Mouse (Mus musculus): ENCODE results near the gene Stxbp1. TPM values are rescaled to one million over a fixed set of nuclear protein-coding genes. Genes with fewer than 3 reads are reported as not detected.

Stxbp1 gene
- polyA plus RNA-seq, 1 experiment = 5.5 TPM

DNA sequence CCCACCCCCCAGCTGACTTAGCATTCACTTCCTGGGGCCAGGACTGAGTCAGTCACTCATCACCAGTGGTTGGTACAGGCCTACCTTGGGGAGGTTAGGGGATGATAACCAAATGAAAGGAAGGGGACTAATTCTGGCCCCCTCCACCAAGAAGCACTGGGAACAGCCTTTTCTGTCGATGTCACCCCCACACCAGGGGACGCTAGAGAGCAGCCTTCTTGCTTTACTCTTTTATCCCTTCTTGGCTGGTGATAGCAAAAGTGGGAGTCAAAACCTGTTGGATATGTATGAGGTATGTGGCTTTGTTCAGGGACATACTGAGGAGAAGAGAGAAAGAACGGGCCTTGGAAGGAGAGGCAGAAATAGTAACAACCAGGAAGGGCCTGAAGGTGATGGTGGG, 83.7 kb downstream of the Stxbp1 start:
- Histone ChIP-seq H3K27me3 (ENCODE audit: control insufficient read depth, insufficient read depth, low read length) (no peaks in the 10 kb centered on the region), H3K36me3 (ENCODE audit: control insufficient read depth, insufficient read depth, low read length) (peaks cover 14% of the 10 kb centered on the region; the same call in 1 of the 2 replicates), H3K4me1 (ENCODE audit: control insufficient read depth, insufficient read depth, insufficient read length) (no peaks in the 10 kb centered on the region), H3K27ac (ENCODE audit: insufficient read depth, low read length) (no peak overlapping the region), H3K4me3 (ENCODE audit: extremely low read depth, insufficient read depth, insufficient read length) (no peak overlapping the region)
- TF ChIP-seq CTCF (IDR thresholded peaks at IDR 0.05; ENCODE audit: extremely low read depth, insufficient read depth, insufficient read length, insufficient replicate concordance) (no peak), POLR2A (IDR thresholded peaks at IDR 0.05; ENCODE audit: low read depth, low read length) (no peak)
- WGBS = 79% methylated on average over 3 of the region's 3 CpGs
- DNase-seq (ENCODE audit: low read depth in 1 of 2, low spot score in 2 of 2) = no peak

DNA sequence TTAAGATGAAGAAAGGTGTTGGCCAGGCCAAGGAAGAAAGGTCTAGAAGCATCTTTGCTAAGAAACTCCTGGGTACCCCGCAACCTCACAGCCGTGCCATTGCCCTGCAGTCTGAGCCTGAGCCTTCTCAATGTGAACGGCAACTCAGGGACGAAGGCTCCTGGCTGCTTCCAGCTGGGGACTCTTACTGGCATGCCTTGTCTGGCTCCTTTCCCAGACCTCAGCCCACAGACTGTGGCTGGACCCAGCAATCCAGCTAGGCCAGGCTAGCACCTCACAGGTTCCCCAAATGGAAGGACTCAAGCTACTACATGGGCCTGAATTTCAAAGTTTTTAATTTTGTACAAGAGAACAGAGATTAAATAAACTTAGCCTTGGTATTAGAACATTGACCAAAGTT, 85.2 kb downstream of the Stxbp1 start:
- Histone ChIP-seq H3K27me3 (ENCODE audit: control insufficient read depth, insufficient read depth, low read length) (no peaks in the 10 kb centered on the region), H3K4me3 (ENCODE audit: extremely low read depth, insufficient read depth, insufficient read length) (no peak overlapping the region), H3K36me3 (ENCODE audit: control insufficient read depth, insufficient read depth, low read length) (peaks cover 14% of the 10 kb centered on the region; the same call in 1 of the 2 replicates), H3K27ac (ENCODE audit: insufficient read depth, low read length) (no peak overlapping the region), H3K4me1 (ENCODE audit: control insufficient read depth, insufficient read depth, insufficient read length) (no peaks in the 10 kb centered on the region)
- no peak for DNase-seq (ENCODE audit: low read depth in 1 of 2, low spot score in 2 of 2)
- WGBS = 98% methylated on average over 4 of the region's 4 CpGs
- TF ChIP-seq CTCF (IDR thresholded peaks at IDR 0.05; ENCODE audit: extremely low read depth, insufficient read depth, insufficient read length, insufficient replicate concordance) (no peak), POLR2A (IDR thresholded peaks at IDR 0.05; ENCODE audit: low read depth, low read length) (no peak)

DNA sequence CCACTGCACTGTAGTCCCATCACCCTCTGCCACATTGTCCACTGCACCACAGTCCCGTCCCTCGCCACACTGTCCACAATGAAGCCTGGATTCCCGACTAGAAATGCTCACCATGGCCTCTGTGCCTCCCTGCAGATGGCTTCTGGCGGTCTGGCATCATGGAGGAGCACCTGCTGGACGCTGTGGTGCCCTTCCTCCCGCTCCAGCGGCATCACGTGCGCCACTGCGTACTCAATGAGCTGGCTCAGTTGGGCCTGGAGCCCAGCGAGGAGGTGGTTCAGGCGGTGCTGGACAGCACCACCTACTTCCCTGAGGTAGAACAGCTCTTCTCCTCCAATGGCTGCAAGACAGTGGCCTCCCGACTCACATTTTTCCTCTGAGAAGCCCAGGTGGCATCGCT, 85.7 kb downstream of the Stxbp1 start:
- no peak overlapping the region for H3K4me3 ChIP-seq (ENCODE audit: extremely low read depth, insufficient read depth, insufficient read length)
- no peaks in the 10 kb centered on the region for H3K4me1 ChIP-seq (ENCODE audit: control insufficient read depth, insufficient read depth, insufficient read length)
- 92% methylated on average over 14 of the region's 14 CpGs for WGBS
- H3K36me3 ChIP-seq (ENCODE audit: control insufficient read depth, insufficient read depth, low read length) = peaks cover 14% of the 10 kb centered on the region; the same call in 1 of the 2 replicates
- DNase-seq (ENCODE audit: low read depth in 1 of 2, low spot score in 2 of 2) = no peak
- no peaks in the 10 kb centered on the region for H3K27me3 ChIP-seq (ENCODE audit: control insufficient read depth, insufficient read depth, low read length)
- no peak overlapping the region for H3K27ac ChIP-seq (ENCODE audit: insufficient read depth, low read length)
- TF ChIP-seq POLR2A (IDR thresholded peaks at IDR 0.05; ENCODE audit: low read depth, low read length) (no peak), CTCF (IDR thresholded peaks at IDR 0.05; ENCODE audit: extremely low read depth, insufficient read depth, insufficient read length, insufficient replicate concordance) (no peak)

DNA sequence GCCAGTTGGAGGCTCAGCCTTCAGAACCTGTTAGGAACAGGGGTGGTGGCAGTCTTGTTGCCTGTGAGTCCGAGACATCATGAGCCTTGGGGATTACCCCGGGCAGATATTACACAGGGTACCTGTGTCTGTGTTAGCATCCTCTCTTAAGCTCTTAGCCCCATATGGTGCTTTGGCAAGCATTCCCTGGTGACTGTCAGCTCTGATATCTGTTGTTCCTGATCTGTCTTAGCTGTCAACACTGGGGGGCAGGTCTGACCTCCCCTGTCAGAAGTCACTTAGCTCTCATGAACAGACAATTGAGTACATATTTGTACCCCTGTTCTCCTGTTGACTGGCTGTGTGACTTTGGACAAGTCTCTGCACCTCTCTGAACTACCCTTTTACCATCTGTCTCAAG, 88.0 kb downstream of the Stxbp1 start:
- WGBS = 99% methylated on average over 2 of the region's 2 CpGs
- H3K27ac ChIP-seq (ENCODE audit: insufficient read depth, low read length) = no peak overlapping the region

DNA sequence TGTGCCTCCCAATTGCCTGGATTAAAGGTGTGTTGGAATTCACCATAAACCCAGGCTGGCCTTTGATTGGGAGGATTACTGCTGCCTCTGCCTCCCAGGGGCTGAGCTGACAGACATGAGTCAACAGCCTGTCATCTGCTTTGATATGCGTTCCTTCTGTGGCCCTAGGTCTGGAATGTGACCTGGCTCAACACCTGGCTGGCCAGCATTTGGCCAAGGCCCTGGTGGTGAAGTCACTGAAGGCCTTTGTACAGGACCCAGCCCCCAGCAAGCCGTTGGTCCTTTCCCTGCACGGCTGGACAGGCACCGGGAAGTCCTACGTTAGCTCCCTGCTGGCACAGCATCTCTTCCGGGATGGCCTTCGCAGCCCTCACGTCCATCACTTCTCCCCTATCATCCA, 88.5 kb downstream of the Stxbp1 start:
- no peaks in the 10 kb centered on the region for H3K4me1 ChIP-seq (ENCODE audit: control insufficient read depth, insufficient read depth, insufficient read length)
- H3K27ac ChIP-seq (ENCODE audit: insufficient read depth, low read length) = no peak overlapping the region
- no peak for TF ChIP-seq POLR2A (IDR thresholded peaks at IDR 0.05; ENCODE audit: low read depth, low read length)
- TF ChIP-seq CTCF (IDR thresholded peaks at IDR 0.05; ENCODE audit: extremely low read depth, insufficient read depth, insufficient read length, insufficient replicate concordance) = no peak
- no peak overlapping the region for H3K4me3 ChIP-seq (ENCODE audit: extremely low read depth, insufficient read depth, insufficient read length)
- H3K36me3 ChIP-seq (ENCODE audit: control insufficient read depth, insufficient read depth, low read length) = peaks cover 25% of the 10 kb centered on the region
- WGBS = 94% methylated on average over 8 of the region's 8 CpGs
- DNase-seq (ENCODE audit: low read depth in 1 of 2, low spot score in 2 of 2) = no peak
- no peaks in the 10 kb centered on the region for H3K27me3 ChIP-seq (ENCODE audit: control insufficient read depth, insufficient read depth, low read length)

More for the DNA sequence above, 88.0 kb downstream of the Stxbp1 start:
- Histone ChIP-seq H3K27me3 (ENCODE audit: control insufficient read depth, insufficient read depth, low read length) (no peaks in the 10 kb centered on the region), H3K4me3 (ENCODE audit: extremely low read depth, insufficient read depth, insufficient read length) (no peak overlapping the region), H3K36me3 (ENCODE audit: control insufficient read depth, insufficient read depth, low read length) (peaks cover 24% of the 10 kb centered on the region), H3K4me1 (ENCODE audit: control insufficient read depth, insufficient read depth, insufficient read length) (no peaks in the 10 kb centered on the region)
- no peak for DNase-seq (ENCODE audit: low read depth in 1 of 2, low spot score in 2 of 2)
- TF ChIP-seq POLR2A (IDR thresholded peaks at IDR 0.05; ENCODE audit: low read depth, low read length) = no peak
- no peak for TF ChIP-seq CTCF (IDR thresholded peaks at IDR 0.05; ENCODE audit: extremely low read depth, insufficient read depth, insufficient read length, insufficient replicate concordance)

DNA sequence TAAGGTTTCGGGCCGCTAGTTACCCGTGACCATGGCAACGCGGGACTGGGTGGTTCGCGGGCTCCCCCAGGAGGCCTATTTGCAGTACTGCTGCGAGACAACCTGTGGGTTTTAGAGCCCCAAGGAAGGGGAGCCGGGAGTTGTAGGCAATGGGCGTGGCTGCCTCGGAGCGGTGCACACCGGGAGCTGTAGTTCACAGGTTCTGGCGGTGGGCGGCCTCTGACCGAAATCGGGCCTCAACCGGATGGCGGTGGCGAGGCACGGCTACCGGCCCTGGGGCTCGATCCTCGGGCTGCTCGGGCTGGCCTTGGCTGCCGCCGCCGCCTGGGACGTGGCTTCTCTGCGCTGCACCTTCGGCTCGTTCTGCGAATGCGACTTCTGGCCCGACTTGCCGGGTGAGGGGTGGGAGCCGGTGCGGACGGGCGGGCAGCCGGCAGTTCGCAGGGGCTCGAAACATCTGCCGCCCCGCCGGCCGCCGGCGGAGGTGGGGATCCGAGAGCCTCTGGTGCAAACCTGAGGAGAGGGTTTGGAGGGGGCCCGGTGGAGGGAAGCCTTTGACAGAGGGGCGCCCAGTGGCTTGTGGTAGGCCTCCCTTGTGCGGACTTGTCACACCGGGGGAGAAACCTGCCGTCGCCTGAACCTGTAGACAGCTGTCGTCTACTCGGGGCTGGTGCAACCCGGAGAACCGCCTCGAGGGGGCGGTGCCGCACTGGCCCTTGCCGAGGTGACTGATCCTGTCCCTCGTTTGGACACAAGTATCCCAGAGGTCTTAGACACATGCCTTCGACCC, 89.8 kb downstream of the Stxbp1 start, which contains the start of gene Tor2a:
Gene Tor2a, plus strand, starts transcription at position 179 of the 790 bp plus-strand sequence.
- peak; percentile 94 to 98 for DNase-seq (ENCODE audit: low read depth in 1 of 2, low spot score in 2 of 2)
- Histone ChIP-seq H3K36me3 (ENCODE audit: control insufficient read depth, insufficient read depth, low read length) (peaks cover 31% of the 10 kb centered on the region), H3K4me1 (ENCODE audit: control insufficient read depth, insufficient read depth, insufficient read length) (no peaks in the 10 kb centered on the region), H3K27me3 (ENCODE audit: control insufficient read depth, insufficient read depth, low read length) (no peaks in the 10 kb centered on the region), H3K4me3 (ENCODE audit: extremely low read depth, insufficient read depth, insufficient read length) (peak within 1 kb of the TSS; percentile 89), H3K27ac (ENCODE audit: insufficient read depth, low read length) (peak within 1 kb of the TSS; percentile 86)
- under 1% methylated on average over 66 of the region's 66 CpGs for WGBS
- TF ChIP-seq POLR2A (IDR thresholded peaks at IDR 0.05; ENCODE audit: low read depth, low read length) (no peak), CTCF (IDR thresholded peaks at IDR 0.05; ENCODE audit: extremely low read depth, insufficient read depth, insufficient read length, insufficient replicate concordance) (peak; percentile 98)

DNA sequence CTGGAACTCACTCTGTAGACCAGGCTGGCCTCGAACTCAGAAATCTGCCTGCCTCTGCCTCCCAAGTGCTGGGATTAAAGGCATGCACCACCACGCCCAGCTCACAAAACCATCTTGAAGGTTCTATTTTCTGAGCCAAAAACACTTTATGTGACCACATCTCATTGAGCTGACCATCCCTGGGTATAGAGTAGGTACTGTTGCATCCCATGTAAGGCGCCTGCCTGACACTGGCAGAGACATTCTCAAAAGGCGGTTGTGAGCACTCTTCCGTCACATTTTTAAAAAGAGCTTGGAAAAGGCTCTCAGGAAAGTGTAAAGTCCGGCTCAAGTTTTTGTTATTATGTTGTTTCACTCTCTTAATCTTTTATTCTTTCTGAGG, 90.4 kb downstream of the Stxbp1 start:
- no peaks in the 10 kb centered on the region for H3K4me1 ChIP-seq (ENCODE audit: control insufficient read depth, insufficient read depth, insufficient read length)
- H3K27ac ChIP-seq (ENCODE audit: insufficient read depth, low read length) = no peak overlapping the region
- no peaks in the 10 kb centered on the region for H3K27me3 ChIP-seq (ENCODE audit: control insufficient read depth, insufficient read depth, low read length)
- DNase-seq (ENCODE audit: low read depth in 1 of 2, low spot score in 2 of 2) = no peak
- TF ChIP-seq POLR2A (IDR thresholded peaks at IDR 0.05; ENCODE audit: low read depth, low read length) (no peak), CTCF (IDR thresholded peaks at IDR 0.05; ENCODE audit: extremely low read depth, insufficient read depth, insufficient read length, insufficient replicate concordance) (no peak)
- peaks cover 30% of the 10 kb centered on the region for H3K36me3 ChIP-seq (ENCODE audit: control insufficient read depth, insufficient read depth, low read length)
- WGBS = 43% methylated on average over 6 of the region's 6 CpGs
- no peak overlapping the region for H3K4me3 ChIP-seq (ENCODE audit: extremely low read depth, insufficient read depth, insufficient read length)
